Mouse (Mus musculus): ENCODE measurements around the gene Mapk11.

- TF ChIP-seq GATA1 (IDR thresholded peaks at IDR 0.05; ENCODE audit: borderline replicate concordance, low read length) (no peak), FLI1 (IDR thresholded peaks at IDR 0.05; ENCODE audit: low read length) (no peak)
These were observed 30.2 kb upstream of the Mapk11 start for GRCm38 (mm10) chr15:89179630-89179964.

Data from megakaryocyte, embryonic 14.5 days (primary cell).